In genomic region chr15:25828464-25828863, GRCm38 (mm10) we compare ENCODE assay signal across 11 mouse cellular contexts. TPM values are rescaled to one million over a fixed set of nuclear protein-coding genes. Genes with fewer than 3 reads are reported as not detected.
DNase-seq lines count a peak whose midpoint lies in the region; ATAC-seq and TF ChIP-seq lines count a peak whose summit lies in the region.
"Had no signal": no experiment of that assay in that cellular context is flagged by ENCODE, and none has a peak within 500 bp of the region (broad histone marks: within the 10 kb centered on the region; RNA-seq: fewer than 3 reads in every experiment).

No protein-coding gene starts in this region.

- ATAC-seq in liver, embryonic 14.5 days (ENCODE audit: insufficient read depth): no peak

- no peak overlapping the region for H3K4me3 ChIP-seq in MEL (ENCODE audit: control insufficient read depth in 1 of 2, insufficient read depth in 1 of 2, low read depth in 2 of 2, low read length in 2 of 2)
- no peak overlapping the region for H3K4me3 ChIP-seq in liver, embryonic 14.5 days (ENCODE audit: insufficient read depth in 1 of 2, low read depth in 2 of 2, low read length in 2 of 2)
- H3K4me3 ChIP-seq: neural tube, embryonic 15.5 days had no signal

- TF ChIP-seq CTCF in MEL (IDR thresholded peaks at IDR 0.05 in 2 of 3, conservative IDR thresholded peaks at IDR 0.05 in 1 of 3; ENCODE audit: control insufficient read depth in 1 of 3, insufficient read depth in 1 of 3, low read depth in 2 of 3, low read length in 3 of 3, poor library complexity in 1 of 3, severe bottlenecking in 1 of 3): no peak
- no peak for TF ChIP-seq CTCF in liver, embryonic 14.5 days (IDR thresholded peaks at IDR 0.05; ENCODE audit: low read depth)

- 18% methylated on average over 10 of the region's 10 CpGs for WGBS in liver, embryonic 14.5 days (ENCODE audit: insufficient replicate concordance)

- H3K36me3 ChIP-seq in MEL (ENCODE audit: control insufficient read depth in 1 of 2, insufficient read depth in 2 of 2, low read length in 2 of 2): no peaks in the 10 kb centered on the region
- H3K36me3 ChIP-seq in liver, embryonic 14.5 days (replicated peaks; ENCODE audit: control insufficient read depth, insufficient read depth, low read depth): no peaks in the 10 kb centered on the region
- H3K36me3 ChIP-seq: neural tube, embryonic 15.5 days had no signal

- H3K9ac ChIP-seq in MEL (ENCODE audit: control insufficient read depth, low read depth, low read length, poor library complexity, severe bottlenecking): no peak overlapping the region
- no peak overlapping the region for H3K9ac ChIP-seq in liver, embryonic 14.5 days (replicated peaks)
- H3K9ac ChIP-seq: neural tube, embryonic 15.5 days had no signal

- H3K79me2 ChIP-seq in MEL (ENCODE audit: control insufficient read depth, insufficient read depth, low read length, poor library complexity): no peaks in the 10 kb centered on the region

- TF ChIP-seq EP300 in MEL (IDR thresholded peaks at IDR 0.05; ENCODE audit: low read depth in 1 of 2, low read length in 2 of 2): no peak
- TF ChIP-seq EP300 in liver, embryonic 14.5 days (IDR thresholded peaks at IDR 0.05; ENCODE audit: low read depth): no peak

- H3K27ac ChIP-seq in MEL (ENCODE audit: control insufficient read depth, low read depth, low read length): no peak overlapping the region
- H3K27ac ChIP-seq in liver, embryonic 14.5 days: no peak overlapping the region
- H3K27ac ChIP-seq: neural tube, embryonic 15.5 days had no signal

- peak; percentile 52 for DNase-seq in layer of hippocampus, adult 9-11 months
- DNase-seq in layer of hippocampus, postnatal 10 days (ENCODE audit: low spot score in 2 of 2): no peak
- DNase-seq in MEL (ENCODE audit: low read depth, low spot score): no peak
- DNase-seq in liver, embryonic 14.5 days (ENCODE audit: low read depth in 3 of 3, low spot score in 3 of 3): peak in 2 of 3 experiments; percentile 16 to 24
- DNase-seq in spleen, adult 12 weeks (ENCODE audit: low spot score): peak; percentile 44
- no peak for DNase-seq in yolk sac, embryonic 10.5 days (ENCODE audit: low spot score)
- no peak for DNase-seq in neural tube, embryonic 10.5 days (ENCODE audit: extremely low spot score, low spot score)
- no peak for DNase-seq in gastrocnemius, postnatal 4 days (ENCODE audit: low spot score in 2 of 2)
- DNase-seq: cerebellum, adult 9-11 months; kidney, adult 18-20 months had no signal

- no peaks in the 10 kb centered on the region for H3K9me3 ChIP-seq in MEL (replicated peaks; ENCODE audit: insufficient read depth, low read length)
- H3K9me3 ChIP-seq in liver, embryonic 14.5 days (ENCODE audit: control insufficient read depth, low read length): no peaks in the 10 kb centered on the region
- H3K9me3 ChIP-seq: neural tube, embryonic 15.5 days had no signal

- no peaks in the 10 kb centered on the region for H3K4me1 ChIP-seq in MEL (ENCODE audit: control insufficient read depth in 1 of 2, insufficient read depth in 2 of 2, low read length in 2 of 2)
- peaks cover 0 to 3% of the 10 kb centered on the region in 2 experiments; a peak in 2 of 4 replicates for H3K4me1 ChIP-seq in liver, embryonic 14.5 days (replicated peaks; ENCODE audit: control insufficient read depth in 2 of 2, insufficient read depth in 2 of 2, low read length in 1 of 2)
- H3K4me1 ChIP-seq: neural tube, embryonic 15.5 days had no signal

- no peak for TF ChIP-seq RAD21 in MEL (IDR thresholded peaks at IDR 0.05; ENCODE audit: low read depth, low read length)

- H3K4me2 ChIP-seq in liver, embryonic 14.5 days (ENCODE audit: low read depth): no peak overlapping the region
- H3K4me2 ChIP-seq: neural tube, embryonic 15.5 days had no signal

- no peaks in the 10 kb centered on the region for H3K27me3 ChIP-seq in MEL (ENCODE audit: control insufficient read depth in 1 of 2, insufficient read depth in 2 of 2, low read length in 2 of 2)
- no peaks in the 10 kb centered on the region for H3K27me3 ChIP-seq in liver, embryonic 14.5 days (ENCODE audit: control insufficient read depth, insufficient read depth, low read length)
- H3K27me3 ChIP-seq: neural tube, embryonic 15.5 days had no signal

- TF ChIP-seq POLR2A in MEL (IDR thresholded peaks at IDR 0.05; ENCODE audit: control insufficient read depth in 1 of 2, insufficient read depth in 1 of 2, low read depth in 1 of 2, low read length in 2 of 2, poor library complexity in 1 of 2): no peak

TF ChIP-seq in MEL, 35 proteins besides CTCF, POLR2A, EP300 and RAD21:
- TF ChIP-seq CHD1 (IDR thresholded peaks at IDR 0.05; ENCODE audit: low read depth, low read length) (no peak), GATA1 (IDR thresholded peaks at IDR 0.05; ENCODE audit: low read depth, low read length) (no peak), USF1 (IDR thresholded peaks at IDR 0.05; ENCODE audit: low read depth, low read length) (peak; percentile 33; the same call in 1 of the 2 replicates)

RNA-seq across cellular contexts. Expression of gene Retreg1, which starts 14.5 kb away (rescaled TPM):
- total RNA-seq in layer of hippocampus, postnatal 10 days (2021): 10 to 100 TPM; 35.3 to 36.7 TPM
- 3.1 and 4.1 TPM in 2 replicates for total RNA-seq in MEL (2012; rRNA removed)
- 1 to 10 TPM in 1 of 2 experiments, not detected in 1; 7.6 TPM for polyA plus RNA-seq in MEL (2012; ENCODE audit: insufficient read depth in 1 of 2, insufficient read length in 2 of 2, low read depth in 1 of 2, low replicate concordance in 2 of 2, missing spikeins in 1 of 2)
- 0.43 and 0.75 TPM in 2 replicates for polyA plus RNA-seq in liver, embryonic 14.5 days (2012; rRNA removed)
- polyA plus RNA-seq in liver, embryonic 14.5 days (2014; fragmentation: Nextera tagmentation; extraction: Ambion mirVana): 1.6 and 2.4 TPM in 2 replicates
- total RNA-seq in gastrocnemius, postnatal 4 days (2021): 100 to 1,000 TPM; 101 to 102 TPM

Comparison
In these comparisons a context has a peak if more than half of its experiments do, and no peak if none do; other contexts are left out.
1. DNase-seq: peak in layer of hippocampus, adult 9-11 months (single experiment), liver, embryonic 14.5 days (2 of 3) and spleen, adult 12 weeks (single experiment); none in layer of hippocampus, postnatal 10 days (0 of 2), MEL (single experiment), yolk sac, embryonic 10.5 days (single experiment), neural tube, embryonic 10.5 days (single experiment) and gastrocnemius, postnatal 4 days (0 of 2).